Mouse (Mus musculus) left cerebral cortex, postnatal 14 days (tissue): ENCODE measurements at regions not wholly inside any gene's neighbourhood (a gene's known extent, or its start where the extent isn't known, plus 50 kb on each side); places are given as distances from the start of the nearest gene placed in this dataset.
A peak's percentile ranks its signal among the peaks of the same experiment; 100 is the strongest.

ENCODE experiments used
- DNase-seq, 2 experiments: peaks; one replicate each; pipeline ENCODE4 v3.0.0; 2021 to 2022; ENCODE audit warnings: low spot score in 2 of 2, mixed read lengths in 1 of 2
- intact Hi-C: fragments of 180-260 bp; cut with DNase I; formaldehyde crosslinking; loops from one replicate; pipeline ENCODE4 v1.15.1; 2025

- intact Hi-C loops, result no loop called here
- peak in 1 of 2 experiments; percentile 2 for DNase-seq
These were observed 239.5 kb upstream of the Dmac1 start for GRCm38 (mm10) chr4:75517459-75518158.
